Mouse (Mus musculus) B cell, adult 2 months (primary cell): ENCODE measurements around the gene Tlr4.

Experiments used
- DNase-seq, 2 experiments: peaks; one replicate each; pipeline ENCODE4 v3.0.0; 2022

Tlr4 gene

DNA sequence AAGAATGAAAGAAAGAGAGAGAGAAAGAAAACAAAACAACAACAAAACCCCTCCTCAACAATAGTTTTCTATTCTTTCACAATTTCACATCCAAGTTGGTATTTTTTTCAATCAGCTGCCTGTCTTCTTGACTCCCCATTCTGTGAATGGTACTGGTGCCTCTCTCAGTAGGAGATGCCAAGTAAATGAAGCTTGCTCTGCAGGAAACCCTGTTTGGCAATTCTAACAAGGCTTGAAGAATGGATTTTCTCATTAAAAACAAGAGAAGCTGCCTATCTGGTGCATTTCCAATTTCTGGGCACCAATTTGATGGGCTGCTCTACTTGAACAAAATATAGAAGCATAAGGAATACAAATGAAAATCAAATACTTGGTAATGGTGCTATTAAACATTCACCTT, 74.1 kb downstream of the Tlr4 start:
- no peak for DNase-seq

DNA sequence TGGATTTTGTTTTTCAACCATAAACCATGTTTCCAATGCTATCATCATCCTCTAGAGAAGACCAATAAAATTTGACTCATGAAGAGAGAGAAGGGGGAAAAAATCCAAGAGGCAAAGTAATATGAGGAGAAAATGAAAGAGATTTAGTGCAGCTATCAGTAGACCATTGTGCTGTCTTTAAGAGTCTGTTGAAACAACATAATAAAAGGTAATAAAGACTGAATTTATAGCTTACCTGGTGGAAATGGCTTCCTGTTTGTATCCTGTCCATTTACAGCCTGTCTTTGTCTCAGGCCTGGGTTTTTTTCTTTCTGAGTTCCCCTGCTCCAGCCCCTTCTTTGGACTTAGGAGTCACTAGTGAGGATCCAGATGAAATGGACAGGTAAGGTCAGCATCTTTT, 81.0 kb downstream of the Tlr4 start:
- DNase-seq = no peak

GRCm38 (mm10) chr4:66919630-66920372, 92.4 kb downstream of the Tlr4 start:
- no peak for DNase-seq

GRCm38 (mm10) chr4:66923616-66924276, 96.4 kb downstream of the Tlr4 start:
- peak; percentile 3 to 4 for DNase-seq

GRCm38 (mm10) chr4:66926066-66926465, 98.7 kb downstream of the Tlr4 start:
- DNase-seq = no peak

DNA sequence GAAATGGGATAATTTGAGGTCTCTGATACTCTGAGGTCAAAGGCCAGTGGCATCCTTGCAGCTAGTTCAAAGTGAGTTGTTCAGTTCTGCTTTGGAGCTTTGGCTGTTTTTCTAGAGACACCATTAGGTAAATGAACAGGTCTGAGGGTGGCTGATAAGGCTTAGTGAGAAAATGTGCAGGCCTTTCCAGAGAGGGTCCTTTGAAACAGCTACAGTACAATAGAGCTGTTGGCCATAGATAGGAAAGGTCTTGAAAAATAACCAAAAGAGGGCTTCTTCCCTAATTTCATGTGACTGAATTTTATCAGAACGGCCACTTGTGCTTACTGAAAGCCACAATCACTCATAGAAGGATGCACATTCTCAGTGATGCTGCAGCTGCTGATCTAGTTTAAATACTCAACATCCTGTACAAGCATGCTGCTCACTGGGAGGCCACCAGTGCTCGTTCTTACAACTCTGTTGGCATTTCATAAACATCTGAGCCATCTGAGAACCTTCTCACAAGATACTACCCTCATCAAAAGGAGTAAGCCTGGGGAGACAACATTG, 100.2 kb downstream of the Tlr4 start:
- no peak for DNase-seq

GRCm38 (mm10) chr4:66938489-66939061, 111.2 kb downstream of the Tlr4 start:
- DNase-seq = no peak

DNA sequence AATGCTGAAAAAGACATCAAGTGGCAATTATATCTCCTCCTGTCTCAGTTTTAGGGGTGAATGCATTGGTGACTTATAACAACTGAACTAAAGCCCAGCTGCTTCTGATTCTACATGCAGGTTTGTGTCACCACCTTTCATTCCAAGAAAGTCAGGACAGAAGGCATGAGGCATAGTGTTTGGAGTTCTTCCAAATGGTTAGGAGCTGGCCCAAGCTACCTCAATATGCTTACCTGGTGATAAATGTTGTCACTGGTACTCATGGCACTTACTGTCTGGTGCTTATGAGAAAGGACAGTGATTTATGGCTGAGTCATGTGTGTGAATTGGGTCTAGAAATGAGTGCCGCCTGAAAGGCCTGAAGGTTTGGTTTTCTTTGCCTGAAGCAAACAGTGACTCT, 114.5 kb downstream of the Tlr4 start:
- no peak for DNase-seq

GRCm38 (mm10) chr4:66943699-66944098, 116.3 kb downstream of the Tlr4 start:
- no peak for DNase-seq

GRCm38 (mm10) chr4:66947657-66948056, 120.3 kb downstream of the Tlr4 start:
- no peak for DNase-seq

DNA sequence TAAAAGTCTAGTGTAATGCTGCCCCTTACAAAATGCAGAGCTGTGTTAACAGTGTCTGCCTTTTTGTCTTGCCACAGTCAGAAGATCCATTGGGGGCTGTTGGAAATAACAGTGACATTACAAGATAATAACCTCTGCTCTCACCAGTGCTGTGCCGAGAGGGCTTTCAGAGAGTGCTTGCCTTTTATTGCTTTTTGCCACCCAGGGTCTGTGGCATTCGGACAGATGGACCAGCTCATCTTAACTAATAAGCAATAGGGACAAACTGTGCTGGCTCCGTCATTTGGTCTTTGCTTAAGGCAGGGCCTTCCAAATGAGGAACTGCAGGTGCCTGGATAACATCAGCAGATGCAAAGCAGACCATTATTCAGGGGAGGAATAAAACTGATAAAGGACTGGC, 147.5 kb downstream of the Tlr4 start:
- DNase-seq = no peak
